Mouse (Mus musculus): Measurements from ENCODE around the gene Decr2.

Decr2 gene

GRCm38 (mm10) chr17:26112751-26113150 is 22.6 kb upstream of the Decr2 start:
- no peak for DNase-seq

- DNase-seq, result no peak
Observed at GRCm38 (mm10) chr17:26111722-26112121, 21.6 kb upstream of the Decr2 start.

DNA sequence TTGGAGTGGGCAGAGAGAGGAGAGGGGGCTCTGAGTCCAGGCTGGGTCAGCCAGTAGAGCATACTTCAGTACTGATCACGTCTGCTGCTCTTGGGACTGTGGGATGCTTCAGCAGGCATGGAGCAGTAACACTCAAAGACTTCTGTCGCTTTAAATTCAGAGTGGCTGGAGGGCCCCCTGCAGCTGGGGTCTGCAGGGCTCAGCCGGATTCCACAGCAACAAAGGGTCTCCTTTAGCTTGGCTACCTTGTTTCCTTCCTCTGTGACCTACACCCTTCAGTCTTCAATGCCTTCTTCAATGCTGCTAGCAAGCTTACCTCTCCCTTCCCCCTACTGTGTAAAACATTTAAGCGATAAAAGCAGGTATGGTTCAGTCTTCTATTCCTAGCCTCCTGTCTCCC is 20.9 kb upstream of the Decr2 start:
- no peak for DNase-seq

DNA sequence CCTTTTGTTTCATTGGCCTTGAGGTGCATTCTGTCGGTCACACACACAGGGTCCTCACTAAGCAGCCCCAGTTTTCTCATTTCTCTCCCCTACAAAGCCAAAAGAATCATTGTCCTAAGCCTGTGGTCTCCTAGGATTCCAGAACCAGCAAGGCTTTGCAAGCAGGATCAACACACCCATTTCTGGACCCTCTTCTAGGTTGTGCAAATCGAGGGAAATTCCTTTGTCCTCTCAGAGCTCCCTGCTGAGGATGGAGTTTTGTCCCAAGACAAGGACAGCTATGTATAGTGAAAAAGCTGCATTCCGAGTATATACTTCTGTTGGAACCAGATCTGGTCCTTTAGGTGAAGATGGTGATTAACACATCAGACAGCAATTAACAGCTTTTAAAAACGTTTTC is 20.0 kb upstream of the Decr2 start:
- DNase-seq, result no peak

- no peak for DNase-seq
Observed at GRCm38 (mm10) chr17:26105619-26106018, 15.5 kb upstream of the Decr2 start.

GRCm38 (mm10) chr17:26101478-26101877 is 11.3 kb upstream of the Decr2 start:
- no peak for DNase-seq

DNA sequence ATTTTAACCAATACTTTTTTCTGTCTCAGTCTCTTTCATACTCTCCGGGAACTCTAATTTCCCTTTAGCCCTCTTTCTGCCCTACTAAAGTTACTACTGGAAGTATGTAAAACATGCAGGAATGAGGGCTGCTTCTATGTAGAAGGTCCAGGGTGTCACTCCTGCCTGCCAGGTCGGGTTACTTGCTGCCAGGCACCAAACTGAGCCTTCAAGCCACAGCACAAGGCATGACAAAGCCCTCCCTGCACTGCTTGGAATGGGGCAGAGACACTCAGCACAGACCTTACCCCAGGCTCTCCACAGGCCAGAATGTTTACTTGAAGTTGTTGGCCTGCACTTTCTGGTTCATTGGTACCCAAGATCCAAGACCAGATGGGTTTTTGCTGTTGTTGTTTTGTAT is 10.0 kb upstream of the Decr2 start:
- no peak for DNase-seq

- DNase-seq, result peak; percentile 49
Observed at GRCm38 (mm10) chr17:26099316-26099715, 9.2 kb upstream of the Decr2 start.

- no peak for DNase-seq
Observed at GRCm38 (mm10) chr17:26098461-26098860, 8.3 kb upstream of the Decr2 start.

GRCm38 (mm10) chr17:26095121-26095740 is 5.1 kb upstream of the Decr2 start, which contains the start of gene Nme4:
Gene Nme4 (minus strand): TSS chr17:26095602.
- peak; percentile 34 for DNase-seq

DNA sequence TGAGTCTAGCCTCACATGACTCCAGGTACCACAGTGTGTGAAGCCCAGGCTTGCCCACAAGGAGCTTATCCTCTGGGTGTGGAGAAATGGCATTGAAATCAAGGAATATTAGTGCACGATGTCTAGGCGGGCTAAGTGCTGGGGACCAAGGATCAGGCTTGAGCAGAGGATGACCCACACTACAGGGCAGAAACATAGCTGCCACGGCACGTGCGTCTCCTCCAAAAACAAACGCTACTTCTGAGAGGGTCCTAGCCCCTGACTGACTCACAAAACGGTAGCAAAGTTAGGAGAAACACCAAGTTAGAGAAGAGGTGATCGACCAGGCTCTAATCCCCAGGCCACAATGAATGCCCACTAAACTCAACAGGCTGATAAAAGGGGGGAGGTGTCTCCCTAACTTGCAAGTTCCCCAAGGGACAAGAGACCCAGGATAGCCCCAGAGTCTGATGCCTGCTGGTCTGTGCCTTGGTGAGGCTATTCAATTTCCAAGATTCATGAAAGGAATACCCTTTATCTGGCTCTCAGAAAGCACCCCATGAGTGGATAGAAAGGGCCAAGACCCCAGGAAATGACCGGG is 4.5 kb upstream of the Decr2 start:
- DNase-seq, result no peak

DNA sequence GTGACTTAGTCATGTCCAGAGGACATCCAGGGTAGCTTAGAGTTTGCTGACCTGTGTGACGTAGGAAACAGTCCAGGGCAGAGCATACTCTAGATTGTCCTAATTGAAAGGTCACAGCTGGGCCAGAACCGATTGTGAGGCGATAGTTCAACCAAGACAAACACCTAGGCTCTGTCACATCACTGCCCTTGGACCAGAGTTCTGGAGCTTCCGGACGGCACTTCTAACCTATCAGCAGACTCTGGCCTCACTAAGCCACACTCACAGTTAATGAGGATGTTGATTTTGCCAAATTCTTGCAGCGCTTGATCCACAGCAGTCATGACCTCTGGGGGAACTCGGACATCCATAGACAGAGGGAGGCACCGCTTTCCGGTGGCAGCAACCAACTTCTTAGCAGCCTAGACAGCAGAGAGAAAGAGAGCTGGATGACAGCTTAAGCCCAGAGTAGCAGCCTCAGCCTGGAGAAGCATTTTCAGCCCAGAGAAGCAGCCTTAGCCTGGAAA is 3.0 kb downstream of the Decr2 start:
- DNase-seq, result no peak

DNA sequence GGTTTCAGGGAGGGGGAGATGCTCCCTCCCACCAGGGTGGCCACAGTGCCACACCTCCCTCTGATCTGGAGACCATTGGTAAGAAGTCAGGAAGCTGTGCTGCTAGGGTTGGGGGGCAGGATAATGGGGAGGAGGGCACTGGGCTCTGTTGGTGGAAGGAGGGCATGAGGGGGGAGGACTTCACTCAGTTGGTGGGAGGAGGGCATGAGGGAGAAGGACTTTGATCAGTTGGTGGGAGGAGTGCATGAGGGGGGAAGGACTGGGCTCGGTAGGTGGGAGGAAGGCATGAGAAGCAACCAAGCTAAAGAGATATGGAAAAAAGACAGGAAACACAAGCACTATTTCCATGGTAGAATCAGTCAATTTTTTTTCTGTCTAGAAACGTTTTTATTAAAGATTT is 9.3 kb downstream of the Decr2 start:
- DNase-seq, result no peak

DNA sequence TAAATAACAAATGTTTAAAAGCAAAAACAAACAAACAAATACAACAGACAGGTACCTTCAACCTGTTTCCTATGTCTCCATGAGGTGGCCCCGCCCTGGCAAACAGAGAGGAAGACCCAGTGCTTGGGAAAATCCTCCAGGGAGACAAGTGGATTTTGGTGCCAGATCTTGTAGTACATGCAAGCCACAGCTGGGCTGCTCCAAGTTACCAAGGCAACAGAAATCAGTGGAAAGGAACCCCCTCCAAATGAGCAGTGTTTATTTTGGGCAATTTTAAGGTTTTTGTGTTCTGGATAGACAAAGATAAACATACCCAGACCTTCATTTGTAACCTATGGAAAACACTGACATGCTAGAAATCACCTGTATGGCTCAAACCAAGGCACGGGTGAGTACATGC is 11.3 kb downstream of the Decr2 start:
- no peak for DNase-seq

DNA sequence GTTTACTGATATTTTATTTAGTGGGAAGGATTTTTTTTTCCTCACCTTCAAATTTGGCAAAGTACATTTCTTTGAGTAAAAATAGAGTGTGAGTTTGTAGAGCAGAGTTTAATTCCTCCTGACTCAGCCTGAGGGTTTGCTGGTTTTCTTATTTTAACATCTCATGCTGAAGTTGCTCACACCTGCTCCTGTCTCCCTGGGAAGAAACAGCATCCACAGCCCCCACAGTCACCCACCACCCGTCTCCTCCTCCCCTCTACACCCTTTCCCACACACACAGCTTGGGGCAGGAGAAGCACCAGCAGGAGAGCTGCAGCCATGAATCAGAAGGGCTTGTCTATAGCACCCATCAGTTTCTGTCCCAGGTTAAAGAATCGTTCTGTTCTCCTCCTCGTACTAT is 14.9 kb downstream of the Decr2 start:
- DNase-seq, result no peak

GRCm38 (mm10) chr17:26070136-26070535 is 20.0 kb downstream of the Decr2 start:
- no peak for DNase-seq

DNA sequence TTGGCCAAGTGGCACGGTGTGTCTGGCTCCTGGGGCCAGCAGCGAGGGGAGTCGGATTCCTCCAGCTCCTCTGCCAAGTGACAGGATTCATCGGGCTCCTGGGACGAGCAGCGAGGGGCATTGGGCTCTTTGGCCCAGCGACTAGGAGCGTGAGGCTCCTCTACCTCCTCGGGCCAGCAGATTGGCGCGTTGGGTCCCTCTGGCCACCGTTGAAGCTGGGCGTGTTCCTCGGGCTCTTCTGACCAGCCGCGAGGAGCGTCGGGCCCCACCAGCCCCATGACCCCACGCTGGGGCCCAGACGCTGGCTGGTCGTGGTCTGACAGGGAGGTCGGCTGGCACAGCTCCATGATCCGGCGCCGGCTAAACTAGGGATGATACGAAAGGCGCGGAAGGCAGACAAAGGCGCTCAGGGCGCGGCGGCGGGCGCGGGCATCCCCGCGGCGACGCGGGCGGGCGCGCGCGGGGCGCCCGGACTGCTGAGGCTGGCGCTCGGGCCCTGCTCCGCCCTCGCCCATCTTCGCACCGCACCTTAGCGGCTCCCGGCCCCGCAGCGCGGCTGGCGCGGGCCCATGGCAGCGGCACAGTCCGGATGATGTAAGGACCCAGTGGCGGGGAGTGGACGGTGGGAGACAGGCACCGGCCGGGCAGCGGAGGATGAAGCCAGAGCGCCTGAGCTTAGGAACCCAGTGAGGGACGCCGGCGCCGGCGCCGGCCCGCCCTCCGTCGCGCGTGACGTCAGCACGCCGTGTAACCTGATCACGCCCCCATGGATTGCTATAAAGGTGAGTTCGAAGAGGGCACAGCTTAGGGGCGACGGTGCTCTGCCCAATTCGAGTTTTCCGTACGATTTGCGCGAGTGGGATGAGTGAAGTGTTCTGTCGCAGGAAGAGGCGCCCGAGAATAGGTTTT is 21.1 kb downstream of the Decr2 start, which contains the start of gene Rab11fip3:
Gene Rab11fip3, minus strand, starts transcription at position 725 of the 909 bp plus-strand sequence.
- peak; percentile 89 for DNase-seq

- no peak for DNase-seq
Observed at GRCm38 (mm10) chr17:26068024-26068830, 21.9 kb downstream of the Decr2 start.

- DNase-seq, result no peak
Observed at GRCm38 (mm10) chr17:26066488-26067020, 23.6 kb downstream of the Decr2 start.

- DNase-seq, result no peak
Observed at GRCm38 (mm10) chr17:26064916-26065315, 25.2 kb downstream of the Decr2 start.

GRCm38 (mm10) chr17:26057787-26058567 is 32.2 kb downstream of the Decr2 start:
- DNase-seq, result peak; percentile 76

GRCm38 (mm10) chr17:26057278-26057677 is 32.9 kb downstream of the Decr2 start:
- no peak for DNase-seq

Data from lung, postnatal 36 days (tissue).